Mouse (Mus musculus): ENCODE data around the gene Cpne2. TPM values are rescaled to one million over a fixed set of nuclear protein-coding genes. Genes with fewer than 3 reads are reported as not detected.
A peak's percentile ranks its signal among the peaks of the same experiment; 100 is the strongest.

Cpne2 gene
- total RNA-seq, 2 experiments from 2014 or later = 4.9 to 6.9 TPM

- intact Hi-C loops (cut with DNase I) = no loop called here
- no peak overlapping the region for H3K4me3 ChIP-seq
- H3K27ac ChIP-seq = no peak overlapping the region
- DNase-seq = no peak
- no peak for TF ChIP-seq CTCF (IDR thresholded peaks at IDR 0.05)
Measured at GRCm38 (mm10) chr8:94519021-94519420, 13.8 kb upstream of the Cpne2 start.

DNA sequence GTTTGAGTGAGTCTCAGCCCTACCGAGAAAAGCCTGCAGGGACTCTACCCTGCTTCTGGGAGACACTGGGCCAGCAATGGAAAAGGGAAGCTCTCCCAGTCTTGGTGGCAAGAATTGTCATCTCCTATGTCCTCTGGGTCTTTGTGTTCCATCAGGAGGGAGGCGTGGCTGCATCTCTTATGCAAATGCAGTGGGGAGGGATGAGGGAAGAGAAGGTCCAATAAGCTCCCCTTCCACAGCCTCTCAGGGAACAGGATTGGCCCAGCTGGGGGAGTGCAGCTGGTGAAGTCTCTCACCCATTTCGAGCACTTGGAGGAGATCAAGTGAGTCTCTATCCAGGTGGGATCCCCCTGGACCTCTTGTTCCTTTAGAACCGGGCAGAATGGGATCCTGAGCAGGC, 11.3 kb upstream of the Cpne2 start:
- no peak for TF ChIP-seq CTCF (IDR thresholded peaks at IDR 0.05)
- no peak overlapping the region for H3K27ac ChIP-seq
- intact Hi-C loops (cut with DNase I) = no loop called here
- H3K4me3 ChIP-seq = no peak overlapping the region
- no peak for DNase-seq

DNA sequence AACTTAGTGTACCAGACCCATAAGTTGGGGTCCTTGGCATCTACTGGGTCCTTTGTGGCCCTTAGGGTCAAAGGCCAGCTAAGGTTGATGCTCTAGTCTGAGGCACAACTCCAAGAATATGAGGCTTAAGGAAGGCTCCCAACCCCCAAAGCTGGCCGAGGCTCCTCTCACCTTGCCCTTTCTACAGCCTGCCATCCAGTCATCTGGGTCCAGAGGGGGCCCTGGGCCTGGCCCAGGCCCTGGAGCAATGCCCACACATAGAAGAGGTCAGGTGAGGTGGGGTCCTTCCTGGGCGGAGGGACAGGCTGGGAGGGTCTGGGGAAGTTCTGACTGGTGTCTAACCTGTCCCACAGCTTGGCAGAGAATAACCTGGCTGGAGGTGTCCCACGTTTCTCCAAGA, 10.3 kb upstream of the Cpne2 start:
- no peak for DNase-seq
- no peak for TF ChIP-seq CTCF (IDR thresholded peaks at IDR 0.05)
- intact Hi-C loops (cut with DNase I) = no loop called here

DNA sequence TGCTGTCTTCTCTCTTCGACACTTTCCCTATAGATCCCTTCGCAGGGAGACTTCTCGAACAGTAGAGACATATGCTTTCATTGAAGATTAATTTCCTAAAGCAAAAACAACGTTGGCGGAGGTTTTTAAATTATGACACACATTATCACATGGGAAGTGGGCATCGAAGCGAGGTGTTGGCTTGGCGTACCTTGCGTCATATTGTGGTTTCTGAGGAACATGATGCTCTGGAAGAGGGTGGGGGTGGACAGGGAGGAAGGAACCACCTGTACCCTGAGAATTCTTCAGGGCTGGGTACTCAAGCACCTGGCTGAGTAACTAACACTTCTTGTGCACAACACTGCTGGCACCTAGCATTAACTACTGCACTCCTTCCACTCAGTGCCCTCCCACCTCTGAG, 8.2 kb upstream of the Cpne2 start:
- DNase-seq = no peak
- no peak overlapping the region for H3K27ac ChIP-seq
- no peak overlapping the region for H3K4me3 ChIP-seq
- intact Hi-C loops (cut with DNase I) = no loop called here
- no peak for TF ChIP-seq CTCF (IDR thresholded peaks at IDR 0.05)

More for the DNA sequence above, 10.3 kb upstream of the Cpne2 start:
- no peak overlapping the region for H3K4me3 ChIP-seq
- no peak overlapping the region for H3K27ac ChIP-seq

- no peak for TF ChIP-seq CTCF (IDR thresholded peaks at IDR 0.05)
- no peak overlapping the region for H3K27ac ChIP-seq
- no peak overlapping the region for H3K4me3 ChIP-seq
- intact Hi-C loops (cut with DNase I) = loop anchor here (5.0 kb wide), 2 partner anchors 35 to 285 kb away; partner anchors contain the start of gene Ccl17
- no peak for DNase-seq
Measured at GRCm38 (mm10) chr8:94527178-94527577, 5.6 kb upstream of the Cpne2 start.

GRCm38 (mm10) chr8:94528245-94528644, 4.5 kb upstream of the Cpne2 start:
- Histone ChIP-seq H3K4me3 (no peak overlapping the region), H3K27ac (peak overlapping the region; percentile 16)
- peak; percentile 48 for DNase-seq
- intact Hi-C loops (cut with DNase I) = loop anchor here (1.0 to 5.0 kb wide), 4 partner anchors 36 to 284 kb away; partner anchors contain the start of gene Ccl17
- peak; percentile 88 for TF ChIP-seq CTCF (IDR thresholded peaks at IDR 0.05)

- no peak for TF ChIP-seq CTCF (IDR thresholded peaks at IDR 0.05)
- intact Hi-C loops (cut with DNase I) = loop anchor here (2.0 to 5.0 kb wide), 3 partner anchors 38 to 282 kb away; partner anchors contain the start of gene Ccl17
- H3K4me3 ChIP-seq = no peak overlapping the region
- H3K27ac ChIP-seq = no peak overlapping the region
- no peak for DNase-seq
Measured at GRCm38 (mm10) chr8:94529875-94530274, 2.9 kb upstream of the Cpne2 start.

GRCm38 (mm10) chr8:94530643-94531042, 2.1 kb upstream of the Cpne2 start:
- intact Hi-C loops (cut with DNase I) = no loop called here
- no peak overlapping the region for H3K4me3 ChIP-seq
- DNase-seq = no peak
- H3K27ac ChIP-seq = no peak overlapping the region
- TF ChIP-seq CTCF (IDR thresholded peaks at IDR 0.05) = no peak

GRCm38 (mm10) chr8:94532000-94532399, 790 bp upstream of the Cpne2 start:
- TF ChIP-seq CTCF (IDR thresholded peaks at IDR 0.05) = no peak
- Histone ChIP-seq H3K4me3 (peak overlapping the region; percentile 89), H3K27ac (peak overlapping the region; percentile 84; the same call in 1 of the 2 replicates)
- intact Hi-C loops (cut with DNase I) = no loop called here
- DNase-seq = no peak

DNA sequence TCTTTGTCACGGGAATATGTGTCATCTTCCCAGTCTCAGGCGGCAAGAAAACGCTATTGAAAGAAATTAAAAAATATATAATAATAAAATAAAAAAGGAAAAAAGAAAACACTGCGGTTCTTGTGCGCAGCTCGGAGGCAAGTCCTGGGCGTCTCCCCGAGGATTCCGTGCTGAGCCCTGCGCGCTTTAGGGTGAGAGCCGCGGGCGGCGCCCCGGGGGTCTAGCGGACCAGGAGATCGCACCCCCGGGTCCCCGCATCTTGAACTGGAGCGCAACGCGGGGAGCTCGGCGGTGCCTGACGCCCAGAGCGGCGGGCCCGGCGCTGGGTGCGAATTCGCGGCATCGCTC, 291 bp upstream of the Cpne2 start:
- Histone ChIP-seq H3K27ac (peak overlapping the region; percentile 84), H3K4me3 (peak overlapping the region; percentile 89)
- TF ChIP-seq CTCF (IDR thresholded peaks at IDR 0.05) = no peak
- no peak for DNase-seq
- intact Hi-C loops (cut with DNase I) = no loop called here

GRCm38 (mm10) chr8:94534612-94535011, 1.8 kb downstream of the Cpne2 start:
- intact Hi-C loops (cut with DNase I) = no loop called here
- TF ChIP-seq CTCF (IDR thresholded peaks at IDR 0.05) = no peak
- 0 out of 2 replicates have a peak overlapping the region, but pooled peaks have one; percentile 84 for H3K27ac ChIP-seq
- no peak for DNase-seq
- no peak overlapping the region for H3K4me3 ChIP-seq

GRCm38 (mm10) chr8:94535631-94536030, 2.8 kb downstream of the Cpne2 start:
- no peak overlapping the region for H3K27ac ChIP-seq
- no peak for DNase-seq
- intact Hi-C loops (cut with DNase I) = no loop called here
- H3K4me3 ChIP-seq = no peak overlapping the region
- no peak for TF ChIP-seq CTCF (IDR thresholded peaks at IDR 0.05)

- Histone ChIP-seq H3K27ac (peak overlapping the region; percentile 6; the same call in 1 of the 2 replicates), H3K4me3 (no peak overlapping the region)
- DNase-seq = peak; percentile 46
- intact Hi-C loops (cut with DNase I) = no loop called here
- TF ChIP-seq CTCF (IDR thresholded peaks at IDR 0.05) = no peak
Measured at GRCm38 (mm10) chr8:94537456-94537855, 4.7 kb downstream of the Cpne2 start.

DNA sequence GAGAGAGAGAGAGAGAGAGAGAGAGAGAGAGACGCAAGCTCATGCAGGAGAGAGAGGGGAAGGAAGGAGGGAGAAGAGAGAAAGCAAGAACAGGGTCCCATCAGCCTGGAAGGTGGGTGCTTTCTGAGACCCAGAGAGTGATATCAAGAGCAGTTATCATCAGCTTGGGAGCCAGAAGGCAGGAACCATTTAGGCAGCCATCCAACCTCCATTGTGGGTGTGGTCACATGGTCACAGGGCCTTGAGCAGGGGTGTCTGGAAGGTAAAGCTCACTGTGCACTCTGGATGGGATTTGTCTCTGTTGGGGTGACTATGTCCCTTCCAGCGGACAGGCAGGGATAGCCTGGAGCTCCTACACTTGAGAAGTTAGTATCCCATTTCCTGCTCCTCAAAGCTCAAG, 7.2 kb downstream of the Cpne2 start:
- no peak overlapping the region for H3K4me3 ChIP-seq
- intact Hi-C loops (cut with DNase I) = no loop called here
- DNase-seq = no peak
- H3K27ac ChIP-seq = no peak overlapping the region
- no peak for TF ChIP-seq CTCF (IDR thresholded peaks at IDR 0.05)
